Mouse (Mus musculus): ENCODE measurements at regions not wholly inside any gene's neighbourhood (a gene's known extent, or its start where the extent isn't known, plus 50 kb on each side); places are given as distances from the start of the nearest gene placed in this dataset.

DNA sequence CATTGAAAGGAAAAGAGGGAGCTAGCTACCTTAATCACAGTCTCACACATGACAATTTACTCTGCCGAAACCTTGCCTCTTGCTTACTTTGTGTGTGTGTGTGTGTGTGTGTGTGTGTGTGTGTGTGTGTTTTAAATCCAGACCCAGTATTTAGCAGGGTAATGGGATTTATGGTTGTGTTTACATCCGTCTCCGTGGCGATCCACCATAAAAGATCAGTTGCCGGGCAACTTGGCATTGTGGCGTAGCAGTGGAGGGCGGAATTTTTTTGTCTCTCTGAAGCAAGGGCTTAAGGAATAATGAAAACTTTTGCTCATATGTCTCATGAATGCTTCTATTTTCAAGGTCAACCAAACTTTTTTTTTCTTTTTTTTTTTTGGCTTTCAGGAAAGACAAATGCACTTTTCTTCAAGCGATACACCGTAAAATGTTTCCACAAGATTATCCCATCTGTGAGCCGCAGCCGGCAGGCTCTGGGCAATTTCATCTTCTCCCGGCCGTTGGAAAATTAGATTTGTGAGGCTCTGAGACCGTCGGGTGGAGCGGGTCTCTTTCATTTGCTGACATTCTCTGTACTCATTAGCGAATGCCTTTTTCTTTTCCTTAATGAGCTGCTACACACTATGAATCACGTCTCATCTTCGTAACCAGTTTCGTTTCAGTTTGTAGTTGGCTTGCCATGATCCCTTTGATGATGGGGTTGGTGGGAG, 53.9 kb upstream of the Ptch1 start:
- DNase-seq (ENCODE audit: low spot score in 2 of 2) = no peak

DNA sequence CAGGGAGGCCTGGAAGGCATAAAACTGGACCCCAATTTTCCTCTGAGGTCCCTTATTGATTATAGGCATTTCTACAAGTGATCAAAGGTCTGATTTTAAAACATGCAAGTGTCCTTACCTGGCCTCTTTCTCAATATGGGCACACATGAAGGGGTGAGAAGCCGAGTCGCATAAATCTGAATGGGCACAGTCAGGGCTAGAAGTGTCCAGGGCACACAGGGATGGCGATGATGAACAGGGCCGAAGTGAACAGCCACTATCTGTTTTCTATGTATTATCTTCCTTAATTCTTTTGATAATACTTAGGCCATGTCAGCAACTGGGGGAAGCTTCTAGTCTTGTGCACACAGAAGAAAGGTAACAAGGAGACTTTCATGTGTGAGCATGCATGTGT, 54.5 kb upstream of the Ptch1 start:
- no peak for DNase-seq (ENCODE audit: low spot score in 2 of 2)

DNA sequence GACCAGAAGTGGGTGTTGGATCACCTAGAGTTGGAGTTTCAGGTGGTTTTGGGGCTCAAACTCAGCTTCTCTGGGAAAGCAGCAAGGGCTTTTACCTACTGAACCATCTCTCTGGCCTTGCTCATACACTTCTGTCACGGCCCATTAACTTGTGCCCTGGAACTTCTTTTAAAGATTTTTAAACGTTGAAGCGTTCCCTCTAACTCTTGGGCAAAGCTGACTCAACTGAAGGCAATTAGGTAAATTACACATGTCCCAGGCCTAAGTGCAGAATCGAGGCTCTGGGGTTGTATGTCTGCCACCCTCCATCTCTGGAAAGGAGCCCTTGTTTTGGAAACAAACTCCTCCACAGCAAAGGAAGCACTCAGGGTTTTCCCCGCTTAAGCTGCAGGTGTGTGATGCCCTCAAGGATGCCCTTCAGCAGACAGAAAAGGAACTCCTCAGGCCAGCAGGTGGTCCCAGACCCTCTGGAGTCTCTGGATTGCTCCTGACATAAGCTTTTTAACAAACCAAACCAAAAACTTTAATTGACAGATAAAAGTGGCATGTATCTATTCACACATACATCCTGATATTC, 58.5 kb upstream of the Ptch1 start:
- DNase-seq (ENCODE audit: low spot score in 2 of 2) = no peak

DNA sequence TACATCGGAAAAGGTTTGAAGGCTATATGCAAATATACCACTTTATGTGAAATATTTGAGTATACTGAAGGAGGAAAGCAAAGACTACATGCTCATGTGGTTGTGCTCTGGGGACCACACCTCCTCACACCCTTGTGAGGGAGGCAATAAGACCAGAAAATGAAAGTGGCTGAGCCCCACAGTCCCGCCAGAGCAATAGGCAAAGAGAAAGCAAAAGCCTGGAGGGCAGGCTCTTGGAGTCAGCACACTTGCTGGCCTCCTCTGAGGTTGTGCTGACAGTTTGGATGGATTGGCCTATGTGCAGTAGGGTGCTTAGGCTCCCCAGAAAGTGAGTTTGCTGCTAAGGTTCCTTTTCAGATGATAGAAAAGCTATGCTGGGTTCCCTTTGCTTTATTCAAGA, 60.9 kb upstream of the Ptch1 start:
- no peak for DNase-seq (ENCODE audit: low spot score in 2 of 2)

DNA sequence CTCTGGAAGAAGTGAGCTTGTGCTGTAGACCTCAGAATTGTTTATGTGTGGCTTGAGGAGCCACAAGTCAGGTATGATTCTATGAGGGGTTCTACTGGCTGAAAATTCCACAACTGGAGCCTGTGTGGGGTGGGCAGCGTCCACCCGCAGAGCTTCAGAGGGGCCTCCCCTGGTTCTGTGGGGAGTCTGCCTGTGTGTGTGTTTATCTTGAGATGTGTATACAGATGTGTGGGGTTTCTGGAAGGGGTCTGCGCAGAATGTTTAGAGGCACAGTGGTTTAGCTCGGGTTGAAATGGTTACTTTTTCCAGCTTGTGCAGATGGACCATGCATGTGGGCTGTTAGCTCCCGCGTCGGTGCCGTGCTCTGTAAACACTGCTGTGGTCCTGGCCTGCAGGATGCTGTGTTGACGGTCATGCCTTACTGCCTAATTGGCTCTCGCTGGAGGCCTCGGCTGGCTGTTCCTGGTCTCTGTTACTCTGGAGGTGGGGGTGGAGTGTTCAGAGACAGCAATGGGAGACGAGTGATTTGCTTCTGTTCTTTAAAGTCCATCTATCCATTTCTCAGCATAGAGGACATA, 68.3 kb upstream of the Ptch1 start:
- DNase-seq (ENCODE audit: low spot score in 2 of 2) = no peak

DNA sequence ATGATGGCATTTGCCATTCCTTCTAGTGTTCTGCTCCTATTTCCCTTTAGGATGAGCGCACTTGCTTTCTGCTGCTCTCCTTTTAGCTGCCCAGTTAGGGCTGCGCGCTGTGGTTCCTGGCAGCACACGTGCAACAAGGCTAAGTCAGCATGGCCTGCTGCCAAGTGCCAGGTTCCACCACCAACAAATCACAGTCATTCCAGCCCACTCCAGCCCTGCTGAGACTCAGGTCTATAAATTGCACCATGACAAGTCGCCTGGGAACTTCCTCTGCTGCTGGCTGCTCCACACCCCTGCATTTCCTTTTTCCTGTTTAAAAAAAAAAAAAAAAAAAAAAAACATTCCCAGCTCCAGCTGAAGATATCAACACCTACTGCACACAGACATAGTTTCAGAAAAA, 69.2 kb upstream of the Ptch1 start:
- no peak for DNase-seq (ENCODE audit: low spot score in 2 of 2)

DNA sequence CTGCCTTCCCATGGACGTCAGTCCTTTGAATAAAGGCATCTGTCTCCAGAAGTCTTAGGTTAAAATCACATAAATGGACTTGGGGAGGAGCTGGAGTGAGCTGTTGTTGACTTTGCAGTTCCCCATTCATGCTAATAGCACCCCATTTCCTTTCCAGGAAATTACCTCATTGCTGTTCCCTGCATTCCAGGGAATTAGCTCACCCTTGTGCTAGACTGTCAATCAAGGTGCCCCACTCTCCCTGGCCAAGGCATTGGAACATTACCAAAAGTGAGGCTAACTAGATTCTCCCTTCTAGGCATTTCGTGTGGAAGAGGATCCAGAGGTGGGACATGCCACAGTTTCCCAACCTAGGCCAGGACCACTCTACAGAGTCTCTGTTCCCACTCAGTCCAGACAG, 70.0 kb upstream of the Ptch1 start:
- DNase-seq (ENCODE audit: low spot score in 2 of 2) = no peak

DNA sequence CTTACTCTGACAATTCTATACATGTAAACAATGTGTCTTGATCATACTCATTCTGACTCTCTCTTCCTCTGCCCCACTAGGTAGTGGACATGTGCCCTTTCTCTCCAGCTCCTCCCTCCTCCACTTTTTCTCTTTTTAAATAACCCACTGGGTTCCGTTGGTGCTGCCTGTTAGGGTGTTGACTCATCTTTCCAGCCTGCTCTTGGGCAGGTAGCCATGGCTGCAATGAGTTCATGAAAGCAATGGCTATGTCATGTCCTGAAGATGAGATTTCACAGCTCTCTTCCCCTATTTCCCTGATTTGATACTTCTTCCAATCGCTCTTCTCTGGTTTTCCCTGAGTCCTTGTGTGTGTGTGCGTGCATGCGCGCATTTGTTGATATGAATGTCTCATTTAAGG, 70.9 kb upstream of the Ptch1 start:
- no peak for DNase-seq (ENCODE audit: low spot score in 2 of 2)

DNA sequence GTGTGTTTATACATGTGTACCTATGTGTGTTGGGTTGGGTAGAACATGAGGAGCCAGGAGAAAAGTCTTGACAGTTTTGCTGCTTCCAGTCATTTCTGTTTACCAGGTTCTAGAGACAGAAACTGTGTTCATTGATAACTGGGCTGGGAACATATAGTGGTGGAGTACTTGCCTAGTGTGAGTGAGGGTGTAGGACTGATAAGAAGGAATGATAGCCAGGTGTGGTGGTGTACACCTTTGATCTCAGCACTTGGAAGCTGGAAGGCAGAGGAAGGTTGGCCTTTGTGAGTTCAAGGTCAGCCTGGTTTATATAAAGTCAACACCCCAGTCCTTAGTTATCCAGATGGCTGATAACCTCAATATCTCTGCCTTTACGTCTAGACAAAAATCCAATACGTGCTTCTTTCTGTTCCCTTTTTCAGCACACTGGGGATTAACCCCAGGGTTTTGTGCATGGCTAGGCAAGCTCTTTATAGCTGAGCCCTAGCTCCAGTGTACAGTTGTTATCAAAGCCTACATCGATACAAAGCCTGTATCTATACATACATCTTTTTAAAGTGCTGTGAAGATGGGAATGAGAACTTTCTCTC, 75.8 kb upstream of the Ptch1 start:
- no peak for DNase-seq (ENCODE audit: low spot score in 2 of 2)

DNA sequence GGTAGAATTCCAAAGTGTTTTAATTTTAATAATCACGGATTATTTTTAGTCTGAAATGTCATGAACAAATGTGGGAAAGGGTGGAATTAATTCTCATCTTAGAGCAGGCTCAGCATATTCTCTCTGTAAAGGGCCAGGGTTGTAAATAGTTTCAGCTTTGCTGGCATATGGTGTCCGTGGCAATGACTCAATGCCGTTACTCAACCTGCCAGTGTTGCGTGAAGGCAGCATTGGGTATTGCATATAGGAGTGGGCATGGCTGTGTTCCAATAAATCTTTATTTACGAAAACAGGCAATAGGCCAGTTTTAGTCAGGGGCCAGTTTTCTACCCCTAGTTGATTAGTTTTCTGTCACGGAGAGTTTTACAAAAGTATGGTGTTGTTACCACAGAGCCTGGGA, 81.1 kb upstream of the Ptch1 start:
- no peak for DNase-seq (ENCODE audit: low spot score in 2 of 2)

DNA sequence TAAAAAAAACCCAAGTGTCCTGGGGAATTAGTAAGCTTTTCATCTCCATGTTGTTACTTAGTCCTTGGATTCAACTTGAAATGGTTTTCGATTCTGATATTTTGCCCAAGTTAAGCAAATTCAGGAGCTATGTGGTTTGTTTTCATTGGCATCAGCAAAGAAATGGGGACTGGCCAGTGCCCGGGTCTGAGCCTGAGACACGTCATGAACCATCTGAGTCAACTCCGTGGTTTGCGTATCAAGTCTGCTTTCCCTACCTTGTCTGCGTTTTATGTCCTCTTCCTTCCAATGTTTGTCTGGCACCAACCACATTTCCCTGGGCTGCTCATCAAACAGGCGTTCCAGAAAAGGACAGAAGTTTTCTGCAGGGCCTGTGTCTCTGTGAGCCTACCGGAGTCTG, 83.7 kb upstream of the Ptch1 start:
- DNase-seq (ENCODE audit: low spot score in 2 of 2) = no peak

DNA sequence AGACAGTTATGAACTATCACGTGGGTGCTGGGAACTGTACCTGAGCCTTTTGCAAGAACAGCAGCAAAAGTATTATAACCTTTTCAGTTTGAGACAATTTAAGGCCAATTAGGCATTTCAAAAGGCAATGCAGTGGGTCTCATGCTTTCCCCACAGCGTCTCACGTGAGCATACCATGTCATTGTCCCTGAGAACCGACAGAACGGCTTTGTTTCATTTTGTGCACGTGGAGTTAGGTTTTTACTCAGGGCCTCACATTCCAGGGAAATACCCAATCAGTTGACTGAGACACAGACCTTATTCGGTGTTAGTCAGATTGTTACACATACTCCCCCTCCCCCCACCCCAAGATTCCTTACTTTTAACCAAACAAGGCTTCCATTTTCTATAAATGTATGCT, 86.0 kb upstream of the Ptch1 start:
- no peak for DNase-seq (ENCODE audit: low spot score in 2 of 2)

DNA sequence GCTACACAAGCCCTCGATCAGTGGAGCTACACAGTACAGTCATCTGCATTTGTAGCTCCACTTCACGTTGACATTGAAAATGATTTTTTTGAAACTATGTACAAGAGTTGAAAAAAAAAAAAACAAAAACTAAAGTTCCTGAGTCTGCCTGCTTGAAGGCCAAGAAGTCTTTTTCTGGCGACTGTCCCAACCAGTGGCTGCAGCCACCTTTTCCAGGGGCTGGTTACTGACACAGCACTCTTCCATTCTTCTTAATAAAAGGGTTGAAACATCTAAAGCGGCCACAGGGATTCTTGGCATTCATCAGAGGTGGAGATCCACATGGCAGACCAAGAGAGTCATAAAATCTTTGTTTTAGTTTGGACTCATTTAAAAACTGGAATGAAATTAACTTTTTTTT, 87.0 kb upstream of the Ptch1 start:
- DNase-seq (ENCODE audit: low spot score in 2 of 2) = no peak

DNA sequence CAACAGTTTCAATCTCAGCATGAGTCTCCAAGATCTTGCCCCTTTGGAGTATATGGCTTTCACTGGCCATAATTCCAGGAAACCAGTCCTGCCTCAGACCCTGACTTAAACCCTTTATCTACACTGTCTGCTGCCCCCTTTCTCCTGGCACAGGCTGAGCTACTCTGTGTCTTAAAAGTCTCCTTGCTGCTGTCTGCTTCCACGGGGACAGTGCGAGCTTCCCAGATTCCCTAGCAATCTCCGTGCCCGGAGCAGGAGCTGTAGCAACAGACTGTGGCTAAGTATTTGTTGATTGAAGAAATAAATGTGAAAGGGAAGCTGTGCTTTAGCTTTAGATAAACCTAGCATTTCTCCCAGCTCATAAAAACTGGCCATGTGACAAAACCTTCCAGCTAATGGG, 95.2 kb upstream of the Ptch1 start:
- DNase-seq (ENCODE audit: low spot score in 2 of 2) = no peak

DNA sequence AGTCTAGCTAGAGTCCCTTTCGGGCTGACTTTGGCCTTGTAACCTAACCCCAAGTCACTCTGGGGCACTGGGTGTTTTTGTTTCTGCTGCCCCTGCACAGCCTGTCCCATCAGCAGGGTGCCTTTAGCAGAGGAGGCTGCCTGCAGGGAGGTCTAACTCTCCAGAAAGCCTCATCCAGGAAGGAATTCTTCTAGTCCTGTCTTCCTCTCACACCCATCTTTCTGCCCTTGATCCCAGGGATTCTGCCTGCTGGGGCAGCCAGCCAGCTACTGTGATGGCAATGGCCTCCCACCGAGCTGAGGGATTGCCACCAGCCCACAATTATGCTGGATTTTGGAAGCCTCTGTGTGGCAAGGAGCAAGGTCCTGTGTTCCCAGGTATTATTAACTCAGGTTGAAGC, 95.6 kb upstream of the Ptch1 start:
- DNase-seq (ENCODE audit: low spot score in 2 of 2) = no peak

DNA sequence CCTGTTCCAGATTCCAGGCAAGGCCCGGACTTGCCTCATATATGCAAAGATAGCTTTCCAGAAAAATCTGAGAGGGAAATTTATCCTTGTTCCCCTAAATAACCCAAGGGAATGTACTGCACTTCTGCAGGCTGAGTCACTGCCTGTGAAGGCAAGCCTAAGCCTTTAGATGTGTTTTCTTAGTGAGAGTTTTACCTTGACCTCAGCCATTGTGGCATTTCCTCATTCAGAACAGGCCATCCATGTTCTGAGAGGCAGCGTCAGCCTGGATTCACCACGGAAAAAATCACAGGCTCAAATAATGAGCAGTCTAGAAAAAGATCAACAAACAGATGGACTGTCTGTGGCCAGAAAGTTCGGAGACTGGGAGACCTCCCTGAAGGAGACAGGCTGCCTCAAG, 99.0 kb upstream of the Ptch1 start:
- DNase-seq (ENCODE audit: low spot score in 2 of 2) = no peak

DNA sequence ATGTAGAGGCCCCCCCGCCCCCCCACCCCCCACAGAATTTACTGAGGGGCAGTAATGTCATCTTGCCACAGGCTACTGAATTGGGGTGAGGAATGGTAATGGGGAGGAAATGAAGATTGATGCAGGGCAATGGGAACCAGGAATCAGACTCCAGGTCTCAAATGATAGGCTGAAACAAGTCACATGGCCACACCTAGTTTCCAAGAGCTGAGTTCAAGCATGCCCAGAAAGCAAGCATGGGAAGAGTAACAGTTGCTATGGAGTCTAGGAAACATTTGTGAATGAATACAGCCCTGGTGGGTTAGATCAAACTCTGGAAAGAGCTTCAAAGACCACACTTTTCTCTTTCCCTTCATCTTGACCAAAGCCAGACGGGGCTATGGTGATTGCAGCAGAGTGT, 104.3 kb upstream of the Ptch1 start:
- no peak for DNase-seq (ENCODE audit: low spot score in 2 of 2)

DNA sequence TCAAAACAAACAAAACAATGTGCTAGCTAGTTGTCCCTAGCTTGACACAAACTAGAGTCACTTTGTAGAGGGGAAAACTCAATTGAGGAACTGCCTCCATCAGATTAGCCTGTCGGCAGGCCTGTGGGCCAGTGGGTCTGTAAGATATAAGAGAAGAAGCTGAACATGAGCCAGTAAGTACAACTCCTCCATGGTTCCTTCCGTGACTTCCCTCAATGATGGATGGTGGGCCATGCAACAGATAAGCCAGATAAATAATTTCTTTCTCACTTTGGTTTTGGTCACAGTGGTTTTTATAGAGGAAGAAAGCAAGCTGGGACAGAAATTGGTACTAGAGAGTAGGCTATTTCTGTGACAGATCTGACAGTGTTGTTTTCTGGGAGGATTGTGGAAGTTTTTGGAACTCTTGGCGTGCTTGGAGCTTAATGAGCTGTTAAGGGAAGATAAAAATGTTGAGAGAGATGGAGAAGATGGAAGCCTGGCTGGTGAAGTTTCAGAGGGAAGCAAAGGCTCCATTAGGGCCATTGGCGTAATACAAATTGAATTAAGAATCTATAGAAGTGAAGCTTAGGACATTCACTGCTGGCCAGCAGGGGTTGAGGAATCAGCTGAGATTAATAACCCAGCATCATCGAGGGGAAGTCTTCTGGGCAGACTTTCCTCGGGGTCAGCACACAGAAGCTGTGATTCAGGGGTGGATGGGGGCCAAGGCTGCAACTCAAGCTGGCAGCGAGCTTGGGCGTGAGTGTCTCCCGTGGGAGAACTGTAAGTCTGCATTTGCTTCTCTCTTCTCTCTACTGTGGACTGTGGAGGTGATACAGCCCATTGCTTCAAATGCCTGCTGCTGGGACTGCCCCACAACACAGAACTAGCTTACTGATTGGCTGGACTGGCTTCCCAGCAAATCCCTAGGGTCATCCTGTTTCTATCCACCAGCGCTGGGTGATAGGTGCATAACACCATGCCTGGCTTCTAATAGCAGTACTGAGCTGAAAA, 105.2 kb upstream of the Ptch1 start:
- no peak for DNase-seq (ENCODE audit: low spot score in 2 of 2)

DNA sequence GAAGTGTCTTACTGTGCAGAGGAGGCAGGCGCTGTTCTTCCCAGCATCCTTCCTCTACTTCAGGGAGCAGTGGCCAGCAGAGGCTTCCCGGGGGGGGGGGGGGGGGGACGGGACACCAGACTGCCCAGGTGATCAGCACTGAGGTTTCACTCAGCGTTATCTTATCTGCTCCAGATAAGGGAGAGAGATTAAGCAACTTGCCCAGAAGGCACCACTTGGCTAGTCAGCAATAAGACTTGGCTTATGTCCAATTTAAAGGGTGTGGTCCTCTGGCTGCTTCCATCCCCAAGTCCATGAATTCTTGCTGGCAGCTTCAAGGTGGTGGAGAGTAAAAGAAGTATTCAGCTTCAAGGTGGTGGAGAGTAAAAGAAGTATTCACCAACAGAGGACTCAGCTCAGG, 108.9 kb upstream of the Ptch1 start:
- no peak for DNase-seq (ENCODE audit: low spot score in 2 of 2)

DNA sequence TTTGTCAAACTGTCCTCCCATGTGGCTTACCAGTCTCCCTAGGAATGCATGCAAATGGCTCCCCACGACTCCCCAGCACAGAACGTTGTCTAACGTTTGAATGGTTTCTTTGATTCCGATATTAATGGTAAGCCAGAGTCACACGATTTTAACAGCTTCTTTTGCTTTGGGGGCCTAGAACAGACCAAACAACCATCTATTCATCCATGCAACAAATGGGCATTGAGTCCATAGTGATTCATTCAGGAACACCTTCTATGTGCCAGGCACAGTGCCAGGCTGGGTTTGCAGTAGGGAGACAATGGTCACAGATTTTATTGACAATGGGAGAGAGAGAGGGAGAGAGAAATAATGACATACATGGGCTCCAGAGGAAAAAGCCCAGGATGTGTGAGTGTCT, 118.6 kb upstream of the Ptch1 start:
- DNase-seq (ENCODE audit: low spot score in 2 of 2) = no peak

DNA sequence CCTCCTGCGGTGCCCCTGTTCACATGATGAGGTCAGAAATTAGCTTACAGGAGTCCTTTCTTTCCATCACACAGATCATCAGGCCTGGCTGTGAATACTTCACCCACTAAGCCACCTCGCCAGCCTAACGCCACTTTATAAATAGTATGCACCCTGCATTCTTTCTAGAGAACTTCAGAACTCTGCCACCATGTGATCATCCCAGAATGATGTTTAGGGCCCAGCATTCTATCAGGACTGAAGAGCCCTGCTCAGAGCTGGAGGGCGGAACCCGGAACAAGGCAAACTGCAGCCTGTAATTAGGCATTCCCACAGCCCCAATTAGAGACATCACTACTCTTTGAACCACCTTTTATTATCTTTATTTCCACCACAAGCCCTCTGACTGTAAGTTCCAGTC, 120.2 kb upstream of the Ptch1 start:
- no peak for DNase-seq (ENCODE audit: low spot score in 2 of 2)

DNA sequence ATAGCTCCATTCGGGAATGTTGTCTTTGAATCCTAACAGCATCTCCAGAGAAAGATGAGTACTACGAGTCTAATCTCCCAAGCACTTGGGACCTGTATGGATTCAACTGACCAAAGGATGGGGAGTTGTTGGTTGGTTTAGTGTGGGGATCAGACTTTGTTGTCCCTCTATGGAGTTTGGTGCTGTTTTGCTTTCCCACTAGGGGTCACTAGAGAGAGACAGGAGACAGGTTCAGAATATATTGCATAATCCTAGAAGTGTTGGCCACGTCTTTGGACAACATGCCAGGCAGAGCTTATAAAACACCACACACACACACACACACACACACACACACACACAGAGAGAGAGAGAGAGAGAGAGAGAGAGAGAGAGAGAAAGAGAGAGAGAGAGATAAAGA, 118.6 kb upstream of the Ercc6l2 start:
- DNase-seq (ENCODE audit: low spot score in 2 of 2) = peak; percentile 22 to 67

All from thymus, postnatal 10 days (tissue).